Mouse (Mus musculus): ENCODE data around the gene 4933406M09Rik. TPM values are rescaled to one million over a fixed set of nuclear protein-coding genes. Genes with fewer than 3 reads are reported as not detected.
A peak's percentile ranks its signal among the peaks of the same experiment; 100 is the strongest.

The 4933406M09Rik gene
- polyA plus RNA-seq, 1 experiment from 2014 or later: not detected

- WGBS: 43% methylated on average over 5 of the region's 5 CpGs
- Histone ChIP-seq H3K4me2 (ENCODE audit: low read length) (no peak overlapping the region), H3K36me3 (ENCODE audit: insufficient read depth, low read length) (no peaks in the 10 kb centered on the region), H3K27me3 (ENCODE audit: insufficient read depth, low read length) (no peaks in the 10 kb centered on the region), H3K9me3 (replicated peaks; ENCODE audit: low read length) (no peaks in the 10 kb centered on the region), H3K27ac (no peak overlapping the region), H3K9ac (ENCODE audit: low read depth, low read length) (no peak overlapping the region), H3K4me1 (replicated peaks; ENCODE audit: insufficient read depth, low read length) (no peaks in the 10 kb centered on the region), H3K4me3 (replicated peaks; ENCODE audit: low read depth, low read length) (no peak overlapping the region)
- TF ChIP-seq CTCF (IDR thresholded peaks at IDR 0.05; ENCODE audit: low read depth): no peak
- DNase-seq (ENCODE audit: low spot score): no peak
- ATAC-seq (replicated peaks; ENCODE audit: low FRiP score, low read depth): no peak
Measured at GRCm38 (mm10) chr1:134393827-134394226, 8.1 kb downstream of the 4933406M09Rik start.

- H3K9ac ChIP-seq (ENCODE audit: low read depth, low read length): no peak overlapping the region
- ATAC-seq (replicated peaks; ENCODE audit: low FRiP score, low read depth): no peak
- no peak overlapping the region for H3K4me2 ChIP-seq (ENCODE audit: low read length)
- no peaks in the 10 kb centered on the region for H3K27me3 ChIP-seq (ENCODE audit: insufficient read depth, low read length)
- H3K4me1 ChIP-seq (replicated peaks; ENCODE audit: insufficient read depth, low read length): no peaks in the 10 kb centered on the region
- DNase-seq (ENCODE audit: low spot score): no peak
- H3K9me3 ChIP-seq (replicated peaks; ENCODE audit: low read length): no peaks in the 10 kb centered on the region; the same call in 1 of the 2 replicates
- no peak overlapping the region for H3K27ac ChIP-seq
- no peak for TF ChIP-seq CTCF (IDR thresholded peaks at IDR 0.05; ENCODE audit: low read depth)
- no peak overlapping the region for H3K4me3 ChIP-seq (replicated peaks; ENCODE audit: low read depth, low read length)
- 76% methylated on average over 12 of the region's 12 CpGs for WGBS
- H3K36me3 ChIP-seq (ENCODE audit: insufficient read depth, low read length): no peaks in the 10 kb centered on the region
Measured at GRCm38 (mm10) chr1:134398210-134398609, 12.5 kb downstream of the 4933406M09Rik start.

- Histone ChIP-seq H3K4me3 (replicated peaks; ENCODE audit: low read depth, low read length) (no peak overlapping the region), H3K4me2 (ENCODE audit: low read length) (no peak overlapping the region), H3K9me3 (replicated peaks; ENCODE audit: low read length) (no peaks in the 10 kb centered on the region; the same call in 1 of the 2 replicates), H3K9ac (ENCODE audit: low read depth, low read length) (no peak overlapping the region), H3K27ac (no peak overlapping the region), H3K36me3 (ENCODE audit: insufficient read depth, low read length) (no peaks in the 10 kb centered on the region), H3K27me3 (ENCODE audit: insufficient read depth, low read length) (no peaks in the 10 kb centered on the region), H3K4me1 (replicated peaks; ENCODE audit: insufficient read depth, low read length) (no peaks in the 10 kb centered on the region)
- DNase-seq (ENCODE audit: low spot score) (no peak), ATAC-seq (replicated peaks; ENCODE audit: low FRiP score, low read depth) (no peak)
- no peak; the same call in 1 of the 2 replicates for TF ChIP-seq CTCF (IDR thresholded peaks at IDR 0.05; ENCODE audit: low read depth)
- 64% methylated on average over 5 of the region's 5 CpGs for WGBS
Measured at GRCm38 (mm10) chr1:134399735-134400134, 14.0 kb downstream of the 4933406M09Rik start.

GRCm38 (mm10) chr1:134405509-134406413 is 20.0 kb downstream of the 4933406M09Rik start, which contains the start of gene Cyb5r1:
Cyb5r1 (plus strand) TSS chr1:134405559.
- Histone ChIP-seq H3K27ac (peak within 1 kb of the TSS; percentile 54), H3K4me3 (replicated peaks; ENCODE audit: low read depth, low read length) (peak within 1 kb of the TSS; percentile 56), H3K36me3 (ENCODE audit: insufficient read depth, low read length) (0 out of 2 replicates have a peak, but pooled peaks cover 5% of the 10 kb centered on the region), H3K27me3 (ENCODE audit: insufficient read depth, low read length) (no peaks in the 10 kb centered on the region), H3K4me2 (ENCODE audit: low read length) (peak within 1 kb of the TSS; percentile 76), H3K9ac (ENCODE audit: low read depth, low read length) (peak within 1 kb of the TSS; percentile 59), H3K9me3 (replicated peaks; ENCODE audit: low read length) (no peaks in the 10 kb centered on the region), H3K4me1 (replicated peaks; ENCODE audit: insufficient read depth, low read length) (peaks cover 10% of the 10 kb centered on the region; the same call in 1 of the 2 replicates)
- TF ChIP-seq CTCF (IDR thresholded peaks at IDR 0.05; ENCODE audit: low read depth): no peak
- ATAC-seq (replicated peaks; ENCODE audit: low FRiP score, low read depth) (peak; percentile 94), DNase-seq (ENCODE audit: low spot score) (peak; percentile 89)
- WGBS: under 1% methylated on average over 43 of the region's 43 CpGs

- peaks cover 10% of the 10 kb centered on the region; the same call in 1 of the 2 replicates for H3K4me1 ChIP-seq (replicated peaks; ENCODE audit: insufficient read depth, low read length)
- H3K27me3 ChIP-seq (ENCODE audit: insufficient read depth, low read length): no peaks in the 10 kb centered on the region
- ATAC-seq (replicated peaks; ENCODE audit: low FRiP score, low read depth): no peak
- H3K27ac ChIP-seq: peak overlapping the region; percentile 54
- H3K36me3 ChIP-seq (ENCODE audit: insufficient read depth, low read length): 0 out of 2 replicates have a peak, but pooled peaks cover 8% of the 10 kb centered on the region
- TF ChIP-seq CTCF (IDR thresholded peaks at IDR 0.05; ENCODE audit: low read depth): no peak
- H3K9ac ChIP-seq (ENCODE audit: low read depth, low read length): peak overlapping the region; percentile 59
- H3K4me3 ChIP-seq (replicated peaks; ENCODE audit: low read depth, low read length): peak overlapping the region; percentile 56
- no peaks in the 10 kb centered on the region for H3K9me3 ChIP-seq (replicated peaks; ENCODE audit: low read length)
- peak overlapping the region; percentile 76 for H3K4me2 ChIP-seq (ENCODE audit: low read length)
- 19% methylated on average over 8 of the region's 8 CpGs for WGBS
- no peak for DNase-seq (ENCODE audit: low spot score)
Measured at GRCm38 (mm10) chr1:134406414-134406771, 20.7 kb downstream of the 4933406M09Rik start.

- peak overlapping the region; percentile 72 for H3K27ac ChIP-seq
- TF ChIP-seq CTCF (IDR thresholded peaks at IDR 0.05; ENCODE audit: low read depth): no peak
- DNase-seq (ENCODE audit: low spot score): peak; percentile 75
- ATAC-seq (replicated peaks; ENCODE audit: low FRiP score, low read depth): peak; percentile 26; the same call in 1 of the 2 replicates
- H3K4me3 ChIP-seq (replicated peaks; ENCODE audit: low read depth, low read length): no peak overlapping the region
- no peaks in the 10 kb centered on the region for H3K9me3 ChIP-seq (replicated peaks; ENCODE audit: low read length)
- H3K4me2 ChIP-seq (ENCODE audit: low read length): peak overlapping the region; percentile 8; the same call in 1 of the 2 replicates
- H3K27me3 ChIP-seq (ENCODE audit: insufficient read depth, low read length): no peaks in the 10 kb centered on the region
- no peak overlapping the region for H3K9ac ChIP-seq (ENCODE audit: low read depth, low read length)
- 49% methylated on average over 8 of the region's 8 CpGs for WGBS
- H3K36me3 ChIP-seq (ENCODE audit: insufficient read depth, low read length): 0 out of 2 replicates have a peak, but pooled peaks cover 8% of the 10 kb centered on the region
- H3K4me1 ChIP-seq (replicated peaks; ENCODE audit: insufficient read depth, low read length): peaks cover 10% of the 10 kb centered on the region; the same call in 1 of the 2 replicates
Measured at GRCm38 (mm10) chr1:134408080-134408479, 22.3 kb downstream of the 4933406M09Rik start.
